Mouse (Mus musculus) lung, postnatal 25 days (tissue): ENCODE measurements around the gene Nfe2.

ENCODE experiments used
- DNase-seq: peaks from one replicate; pipeline ENCODE4 v3.0.0; 2022; ENCODE audit warnings: low spot score

The Nfe2 gene

GRCm38 (mm10) chr15:103214971-103215907 is 43.0 kb downstream of the Nfe2 start:
- DNase-seq, result peak; percentile 86

GRCm38 (mm10) chr15:103214149-103214548 is 44.1 kb downstream of the Nfe2 start:
- no peak for DNase-seq

GRCm38 (mm10) chr15:103205156-103205555 is 53.0 kb downstream of the Nfe2 start:
- DNase-seq, result no peak

GRCm38 (mm10) chr15:103202088-103202793 is 56.0 kb downstream of the Nfe2 start:
- peak; percentile 66 for DNase-seq
